Mouse (Mus musculus): Measurements from ENCODE around the gene C330007P06Rik.
"Not testable (repeated sequence)": the region's sequence is repeated elsewhere in the genome, so short reads cannot be mapped to it uniquely, and the experiment has no call there.

The C330007P06Rik gene

GRCm38 (mm10) chrX:36796734-36797133 is 77.2 kb downstream of the C330007P06Rik start:
- not testable (repeated sequence) for DNase-seq

GRCm38 (mm10) chrX:36796163-36796581 is 77.7 kb downstream of the C330007P06Rik start:
- peak; percentile 86 to 88 for DNase-seq

DNA sequence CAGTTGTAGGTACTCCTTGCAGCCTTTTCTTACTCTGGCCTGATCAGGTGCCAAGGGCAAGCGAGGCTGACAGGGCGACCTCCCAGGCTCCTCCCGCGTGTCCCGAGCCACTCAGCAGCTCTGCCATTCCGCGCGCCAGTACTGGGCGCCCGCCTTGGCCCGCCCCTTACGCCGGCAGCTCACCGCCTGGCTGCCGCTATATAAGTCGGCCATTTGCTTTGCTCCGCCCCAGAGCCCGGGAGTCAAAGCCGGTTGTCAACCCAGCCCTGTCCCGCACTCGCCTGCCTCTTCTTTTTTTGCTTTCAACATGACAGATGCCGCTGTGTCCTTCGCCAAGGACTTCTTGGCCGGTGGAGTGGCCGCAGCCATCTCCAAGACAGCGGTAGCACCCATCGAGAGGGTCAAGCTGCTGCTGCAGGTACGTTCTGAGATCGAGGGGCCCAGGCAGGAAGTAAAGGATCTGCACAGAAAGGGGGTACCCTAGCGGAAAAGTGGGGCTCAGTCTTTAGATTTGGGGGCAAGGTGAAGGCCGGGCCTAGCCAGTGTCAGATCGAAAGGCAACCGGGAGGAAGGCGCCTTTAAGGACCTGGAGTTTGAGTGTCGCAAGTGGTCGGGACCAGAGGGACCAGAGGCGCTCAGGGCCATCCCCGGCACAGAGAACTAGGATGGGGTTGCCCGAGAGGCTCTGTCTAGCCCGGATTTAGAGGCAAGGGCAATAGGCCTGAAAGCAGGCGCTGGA is 78.3 kb downstream of the C330007P06Rik start, which contains the start of gene Slc25a5:
Gene Slc25a5 (plus strand): TSS at position 228 of the 739 bp plus-strand sequence.
- peak; percentile 86 for DNase-seq

GRCm38 (mm10) chrX:36794571-36794970 is 79.3 kb downstream of the C330007P06Rik start:
- no peak for DNase-seq

DNA sequence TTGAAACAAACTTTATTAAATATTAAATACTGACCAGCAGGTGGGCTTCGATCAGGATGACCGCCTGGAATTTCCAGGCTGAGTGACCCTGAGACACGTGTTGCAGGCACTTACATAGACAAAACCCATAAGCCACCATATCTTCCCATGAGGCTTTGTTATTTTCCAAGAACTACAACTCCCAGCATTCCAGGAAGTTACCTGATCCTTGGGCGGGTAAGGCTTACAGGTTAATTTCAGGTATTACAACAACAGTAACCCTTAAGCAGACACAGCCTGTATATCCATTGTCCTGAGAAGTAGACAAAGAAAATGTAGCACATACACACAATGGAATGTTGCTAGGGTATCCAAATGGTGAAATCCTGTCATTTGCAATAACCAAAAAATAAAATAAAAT is 84.6 kb downstream of the C330007P06Rik start:
- no peak for DNase-seq

- DNase-seq: no peak
Observed at GRCm38 (mm10) chrX:36777694-36778093, 96.2 kb downstream of the C330007P06Rik start.

- DNase-seq: no peak
Observed at GRCm38 (mm10) chrX:36775520-36775919, 98.4 kb downstream of the C330007P06Rik start.

Data from B cell, adult 2 months (primary cell).